Mouse (Mus musculus) erythroblast, embryonic 14.5 days (primary cell): ENCODE results near the gene Ttyh2.

Experiments used
- GATA1 ChIP-seq: IDR thresholded peaks from 2 replicates; pipeline ENCODE4 v1.6.1; 2012; ENCODE audit warnings: low read length, inconsistent platforms, mixed read lengths
- TAL1 ChIP-seq: IDR thresholded peaks from 3 replicates; pipeline ENCODE4 v1.6.1; 2012; ENCODE audit warnings: low read length, inconsistent platforms, mixed read lengths

- TF ChIP-seq GATA1, result no peak
- TF ChIP-seq TAL1, result no peak
Measured at GRCm38 (mm10) chr11:114686221-114686959, 11.2 kb downstream of the Ttyh2 start.
